Mouse (Mus musculus) frontal cortex, postnatal 14 days (tissue): Measurements from ENCODE around the gene Hoxb7.

ENCODE experiments used
- DNase-seq, 2 experiments: peaks; one replicate each; pipeline ENCODE4 v3.0.0; 2022; ENCODE audit warnings: low spot score in 2 of 2

The Hoxb7 gene

DNA sequence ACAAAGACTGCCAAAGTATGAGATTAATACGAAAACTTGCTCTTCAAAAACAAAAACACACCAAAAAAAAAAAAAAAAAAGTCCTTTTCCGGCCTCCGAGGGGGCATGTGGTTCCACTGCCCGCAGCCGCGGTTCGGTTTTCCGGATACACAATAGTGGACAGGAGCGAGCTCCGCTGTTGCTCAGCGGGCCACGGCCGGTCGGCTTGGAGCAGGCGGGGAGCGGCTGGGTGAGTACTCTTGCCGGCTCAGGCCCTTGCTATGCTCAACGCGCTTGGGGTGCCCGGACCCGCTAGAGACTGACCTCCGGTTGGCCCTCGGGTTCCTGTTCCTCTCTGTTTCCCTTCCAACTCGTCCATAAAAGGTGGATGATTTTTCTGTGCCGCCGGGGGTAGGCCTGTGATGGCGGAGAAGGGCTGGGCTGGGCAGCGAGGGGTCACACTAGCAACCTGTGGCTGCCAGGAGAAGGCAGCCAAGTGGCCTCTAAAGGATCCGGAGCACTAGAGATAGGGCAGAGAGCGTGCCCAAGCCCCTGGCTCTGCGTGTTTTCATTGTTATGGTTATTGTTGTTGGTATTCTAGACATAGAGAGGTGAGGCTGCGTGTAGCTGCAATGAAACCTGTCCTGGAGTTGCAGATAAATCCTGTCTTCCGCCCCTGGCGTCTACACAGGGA, 28.4 kb downstream of the Hoxb7 start:
- DNase-seq, result no peak

DNA sequence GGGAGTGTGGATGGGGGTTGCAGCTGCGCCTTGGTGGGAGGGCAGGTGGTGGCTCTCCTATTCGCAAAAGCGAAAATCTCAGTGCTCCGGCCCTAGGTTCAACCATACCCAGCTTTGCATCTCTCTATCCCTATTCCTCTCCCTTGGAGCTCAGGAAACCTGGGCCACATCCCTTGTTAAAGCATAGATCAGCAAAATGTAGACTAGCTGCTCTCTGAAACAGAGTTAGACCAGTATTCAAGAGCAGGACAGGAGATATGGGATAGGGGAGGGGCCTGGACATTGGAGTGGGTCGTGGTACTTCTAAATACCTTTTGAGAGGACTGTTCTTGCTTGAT, 28.9 kb downstream of the Hoxb7 start:
- DNase-seq, result no peak

DNA sequence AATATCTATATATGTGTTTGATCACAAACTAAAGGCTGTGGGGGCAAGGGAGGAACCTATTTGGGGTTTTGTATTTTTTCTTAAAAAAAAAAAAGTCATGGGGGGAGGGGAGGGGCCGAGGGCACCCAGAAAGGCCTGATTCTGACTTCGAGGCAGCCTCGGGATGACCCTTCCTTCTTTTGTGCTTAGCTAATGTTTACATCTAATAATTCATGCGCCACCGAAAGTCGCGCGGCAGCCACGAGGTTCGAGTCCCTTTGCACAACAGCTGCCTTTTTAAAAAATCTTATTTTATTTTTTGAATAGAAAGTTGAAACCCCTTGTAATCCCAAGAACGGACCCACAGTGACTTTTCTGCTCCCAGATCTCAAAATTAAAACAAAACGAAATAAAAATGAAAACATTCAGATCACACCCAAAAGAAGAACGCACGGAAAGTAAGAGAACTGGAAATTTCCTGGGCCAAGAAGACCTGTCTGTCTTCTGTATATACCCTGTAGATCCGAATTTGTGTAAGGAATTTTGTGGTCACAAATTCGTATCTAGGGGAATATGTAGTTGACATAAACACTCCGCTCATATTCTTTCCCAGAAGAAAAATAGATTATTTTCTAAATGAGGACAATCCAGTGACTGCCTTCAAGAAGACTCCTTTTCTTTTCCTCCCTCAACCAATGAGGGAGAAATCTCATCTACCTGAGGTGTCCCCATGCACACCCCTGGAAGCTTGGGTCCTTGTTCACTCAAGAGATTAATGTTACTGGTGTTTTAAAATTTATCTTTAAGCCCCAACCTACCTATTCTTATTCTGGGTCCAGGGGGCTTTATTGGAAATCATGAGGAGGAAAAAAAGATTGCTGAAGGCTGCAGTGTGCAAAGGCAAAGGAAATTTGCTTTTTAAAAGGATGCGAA, 30.5 kb downstream of the Hoxb7 start:
- DNase-seq, result no peak

- DNase-seq, result no peak
Measured at GRCm38 (mm10) chr11:96317608-96318367, 31.4 kb downstream of the Hoxb7 start, which contains the start of gene Hoxb4. Gene Hoxb4 (plus strand): TSS chr11:96318267.

GRCm38 (mm10) chr11:96318368-96319070, 32.1 kb downstream of the Hoxb7 start:
- no peak for DNase-seq

GRCm38 (mm10) chr11:96319071-96319902, 32.9 kb downstream of the Hoxb7 start:
- no peak for DNase-seq

DNA sequence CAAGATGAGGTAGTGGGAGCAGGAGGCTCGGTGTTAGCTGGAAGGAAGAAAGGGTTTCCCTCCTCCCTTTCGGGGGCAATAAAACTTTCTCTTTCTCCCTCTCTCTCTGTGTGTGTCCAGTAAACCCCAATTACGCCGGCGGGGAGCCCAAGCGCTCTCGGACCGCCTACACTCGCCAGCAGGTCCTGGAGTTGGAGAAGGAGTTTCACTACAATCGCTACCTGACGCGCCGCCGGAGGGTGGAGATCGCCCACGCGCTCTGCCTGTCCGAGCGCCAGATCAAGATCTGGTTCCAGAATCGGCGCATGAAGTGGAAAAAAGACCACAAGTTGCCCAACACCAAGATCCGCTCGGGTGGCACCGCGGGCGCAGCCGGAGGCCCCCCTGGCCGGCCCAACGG, 33.5 kb downstream of the Hoxb7 start:
- DNase-seq, result no peak

- DNase-seq, result no peak
Measured at GRCm38 (mm10) chr11:96320688-96321087, 34.3 kb downstream of the Hoxb7 start.

- no peak for DNase-seq
Measured at GRCm38 (mm10) chr11:96321846-96322245, 35.4 kb downstream of the Hoxb7 start.

DNA sequence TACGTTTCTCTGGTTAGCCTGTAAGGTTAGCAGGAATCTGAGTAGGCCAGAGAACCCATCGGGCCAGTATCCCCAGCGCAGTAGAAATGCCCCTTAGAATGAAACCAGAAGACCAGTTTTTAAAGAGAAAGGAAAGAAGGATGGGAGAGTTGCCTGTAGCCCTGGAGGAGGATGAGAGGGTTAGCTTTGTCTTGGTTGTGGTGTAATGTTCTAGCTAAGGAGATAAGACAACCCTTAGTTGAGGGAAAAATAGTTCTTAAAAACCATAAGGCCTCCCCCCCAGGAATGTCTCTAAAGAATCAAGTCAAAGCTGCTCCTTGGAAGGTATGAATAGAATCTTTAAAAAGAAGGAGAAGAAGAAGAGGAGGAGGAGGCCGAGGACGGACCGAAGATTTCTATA, 36.3 kb downstream of the Hoxb7 start:
- DNase-seq, result no peak

DNA sequence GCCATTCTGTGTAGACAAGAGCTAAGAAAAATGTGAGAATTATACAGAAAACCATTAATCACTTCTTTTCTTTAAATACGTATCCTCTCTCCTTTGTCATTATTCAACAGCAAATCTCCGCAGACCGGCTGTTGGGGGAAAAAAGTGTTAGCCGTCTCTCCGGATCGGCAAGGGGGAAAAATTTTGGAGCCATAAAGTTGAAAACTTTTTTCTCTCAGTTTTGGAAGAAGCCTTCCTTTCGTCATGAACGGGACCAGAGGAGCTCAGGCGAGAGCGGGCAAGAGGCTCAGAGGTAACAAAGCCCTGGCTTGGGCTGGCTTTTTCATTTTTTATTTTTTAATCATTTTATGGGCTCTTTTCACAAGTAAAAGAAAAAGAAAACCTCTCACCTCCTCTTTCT, 36.7 kb downstream of the Hoxb7 start, which contains the start of gene Hoxb3:
Gene Hoxb3, plus strand, starts transcription at position 173 of the 400 bp plus-strand sequence.
- DNase-seq, result no peak

DNA sequence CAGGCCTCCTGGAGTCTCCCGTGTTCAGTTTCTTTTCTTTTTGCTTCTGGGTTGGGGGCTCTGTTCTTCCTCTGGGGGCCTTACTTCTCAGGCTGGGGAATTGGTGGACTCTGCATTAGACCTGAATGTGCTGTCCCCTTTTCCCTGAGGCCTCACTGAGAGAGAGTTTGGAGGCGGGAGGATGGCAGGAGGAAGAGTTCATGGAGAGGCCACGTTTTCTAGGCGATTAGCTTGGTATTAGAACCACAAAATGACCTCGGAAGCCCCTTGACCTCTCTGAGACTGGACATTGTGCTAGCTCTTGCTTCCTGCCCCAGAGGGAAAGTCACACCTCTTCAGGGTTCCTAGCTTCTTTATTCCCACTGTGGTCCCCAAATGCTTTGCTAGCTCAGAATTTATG, 37.7 kb downstream of the Hoxb7 start:
- no peak for DNase-seq

DNA sequence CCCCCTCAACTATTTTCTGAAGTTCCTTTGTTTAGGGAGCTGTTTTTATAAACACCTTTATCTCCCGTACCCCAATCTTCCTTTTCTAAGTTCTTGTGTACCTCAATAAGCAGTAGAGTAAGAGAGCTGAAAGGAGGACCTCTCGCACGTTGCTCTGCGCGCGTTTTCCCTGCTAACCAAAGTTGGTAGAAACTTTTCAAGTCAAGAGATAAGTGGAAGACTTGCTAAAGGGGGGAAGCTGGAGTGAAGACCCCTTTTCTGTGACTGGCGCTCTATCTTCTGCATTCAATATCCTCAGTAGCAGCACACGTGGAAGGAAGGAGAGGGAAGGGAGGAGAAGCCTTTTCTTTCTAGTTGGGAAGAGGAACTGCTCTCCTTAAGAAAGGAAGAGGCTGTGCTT, 38.5 kb downstream of the Hoxb7 start:
- DNase-seq, result no peak

GRCm38 (mm10) chr11:96325747-96326212, 39.4 kb downstream of the Hoxb7 start:
- DNase-seq, result no peak

- DNase-seq, result no peak
Measured at GRCm38 (mm10) chr11:96326705-96327104, 40.3 kb downstream of the Hoxb7 start.

- no peak for DNase-seq
Measured at GRCm38 (mm10) chr11:96327122-96327521, 40.7 kb downstream of the Hoxb7 start.

- no peak for DNase-seq
Measured at GRCm38 (mm10) chr11:96327750-96328149, 41.3 kb downstream of the Hoxb7 start.

DNA sequence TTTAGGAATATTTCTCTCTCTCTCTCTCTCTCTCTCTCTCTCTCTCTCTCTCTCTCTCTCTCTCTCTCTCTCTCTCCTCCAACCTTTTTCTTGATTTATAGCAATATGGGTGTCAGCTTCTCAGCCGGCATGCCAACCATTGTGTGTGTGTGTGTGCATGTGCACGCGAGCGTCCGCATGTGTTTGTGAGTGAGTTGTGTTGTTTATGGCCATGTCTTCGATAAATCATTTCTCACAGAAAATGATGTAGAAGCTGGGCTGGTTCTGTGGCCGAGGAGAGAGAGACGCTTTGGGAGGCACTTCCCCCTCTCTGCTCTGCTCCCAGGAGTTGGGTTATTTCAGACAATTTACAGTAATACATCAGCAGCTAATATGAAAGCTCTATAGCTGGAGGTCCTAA, 42.2 kb downstream of the Hoxb7 start:
- DNase-seq, result no peak

GRCm38 (mm10) chr11:96332105-96332504, 45.7 kb downstream of the Hoxb7 start:
- DNase-seq, result no peak

DNA sequence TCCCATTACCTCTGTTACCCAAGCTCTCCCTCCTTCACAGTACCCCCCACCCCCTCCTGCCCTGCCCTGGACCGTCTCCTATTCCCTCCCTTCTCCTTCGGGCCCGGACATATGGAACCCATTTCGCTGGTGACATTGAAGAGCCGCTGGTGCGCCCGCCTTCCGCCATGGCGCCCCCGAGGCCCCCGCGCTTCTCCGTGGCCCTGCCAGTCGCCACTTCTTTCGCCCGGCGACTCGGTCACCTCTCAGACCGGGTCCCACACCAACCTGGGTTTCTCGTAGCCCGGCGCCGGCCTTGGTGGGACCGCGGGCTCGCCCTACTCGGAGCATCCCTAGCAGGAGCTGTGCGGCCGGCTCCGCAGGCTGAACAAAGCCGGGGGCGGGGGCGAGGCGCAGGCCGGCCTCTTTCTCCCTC, 46.2 kb downstream of the Hoxb7 start:
- DNase-seq, result no peak
